Mouse (Mus musculus) embryonic stem cell, embryonic (primary cell): ENCODE data around the gene Szrd1.

ENCODE experiments used
- CTCF ChIA-PET, 4 experiments: fragments of 300-600 bp in 2 of 4; fragments of 350-600 bp in 2 of 4; sonication (Branson Sonifier 250); formaldehyde crosslinking; loops; one replicate each; lab custom pipeline; 2022; ENCODE audit warnings: inconsistent platforms in 2 of 4; lab: Charles Lee
- POLR2A ChIA-PET, 4 experiments: fragments of 300-600 bp in 2 of 4; fragments of 350-600 bp in 2 of 4; sonication (Branson Sonifier 250); formaldehyde crosslinking; loops; one replicate each; lab custom pipeline; 2022; ENCODE audit warnings: antibody characterized with exemption in 4 of 4, inconsistent platforms in 1 of 4; lab: Charles Lee

The Szrd1 gene

GRCm38 (mm10) chr4:141139116-141139970 is at the start of gene Szrd1:
TSS of gene Szrd1 (minus strand) at chr4:141139775.
- CTCF ChIA-PET: interaction anchor here in 3 of 4 experiments (0.6 to 1.9 kb wide), 8 partner anchors 9 to 243 kb away, joined by 3 to 7 read pairs (median 3); partner anchors contain the start of gene Fbxo42 (in 1 of the 3)

GRCm38 (mm10) chr4:141186923-141187836 is 47.6 kb upstream of the Szrd1 start:
- ChIA-PET CTCF (interaction anchor here in 2 of 4 experiments (0.5 to 2.0 kb wide), 3 partner anchors 19 to 124 kb away, joined by 3 to 9 read pairs (median 4); no protein-coding TSS in a partner anchor), POLR2A (interaction anchor here in 3 of 4 experiments (0.5 to 1.8 kb wide), 10 partner anchors 10 to 104 kb away, joined by 3 to 7 read pairs (median 4); partner anchors contain the start of gene Fbxo42 (in 1 of the 3))

More at GRCm38 (mm10) chr4:141139116-141139970, at the start of gene Szrd1:
- POLR2A ChIA-PET: interaction anchor here (0.5 to 14.7 kb wide), 36 partner anchors 8 to 654 kb away, joined by 3 to 160 read pairs (median 3); partner anchors contain the start of genes Fbxo42 (in 3 of the 4), Casp9 (in 1 of the 4) and Fam131c (in 1 of the 4)

GRCm38 (mm10) chr4:141184426-141184825 is 44.9 kb upstream of the Szrd1 start:
- ChIA-PET POLR2A (no interaction called here), CTCF (no interaction called here)

GRCm38 (mm10) chr4:141183932-141184331 is 44.4 kb upstream of the Szrd1 start:
- POLR2A ChIA-PET: interaction anchor here in 2 of 4 experiments (0.6 to 1.3 kb wide), 2 partner anchors 18 to 99 kb away, joined by 3 read pairs; no protein-coding TSS in a partner anchor

GRCm38 (mm10) chr4:141181981-141182380 is 42.4 kb upstream of the Szrd1 start:
- ChIA-PET CTCF (interaction anchor here in 1 of 4 experiments (1.1 kb wide), 1 partner anchor 15 kb away, joined by 5 read pairs; no protein-coding TSS in a partner anchor), POLR2A (interaction anchor here in 1 of 4 experiments (1.5 to 3.8 kb wide), 2 partner anchors 15 kb away, joined by 3 to 18 read pairs; no protein-coding TSS in a partner anchor)

More at GRCm38 (mm10) chr4:141183932-141184331, 44.4 kb upstream of the Szrd1 start:
- CTCF ChIA-PET: interaction anchor here in 1 of 4 experiments (0.6 kb wide), 1 partner anchor 14 kb away, joined by 5 read pairs; no protein-coding TSS in a partner anchor

- CTCF ChIA-PET: interaction anchor here in 2 of 4 experiments (1.1 to 1.6 kb wide), 2 partner anchors 13 to 14 kb away, joined by 5 read pairs; no protein-coding TSS in a partner anchor
- POLR2A ChIA-PET: interaction anchor here in 2 of 4 experiments (0.6 to 3.8 kb wide), 8 partner anchors 10 to 138 kb away, joined by 3 to 18 read pairs (median 3); no protein-coding TSS in a partner anchor
These were observed 41.3 kb upstream of the Szrd1 start for GRCm38 (mm10) chr4:141180831-141181230.

- POLR2A ChIA-PET: interaction anchor here in 2 of 4 experiments (1.1 to 3.8 kb wide), 5 partner anchors 8 to 15 kb away, joined by 3 to 18 read pairs (median 4); no protein-coding TSS in a partner anchor
- CTCF ChIA-PET: interaction anchor here in 1 of 4 experiments (1.0 to 1.8 kb wide), 3 partner anchors 8 to 13 kb away, joined by 3 to 8 read pairs (median 5); no protein-coding TSS in a partner anchor
These were observed 38.9 kb upstream of the Szrd1 start for GRCm38 (mm10) chr4:141178500-141178899.

- CTCF ChIA-PET: interaction anchor here in 2 of 4 experiments (1.4 to 1.9 kb wide), 3 partner anchors 9 to 34 kb away, joined by 4 read pairs; no protein-coding TSS in a partner anchor
- POLR2A ChIA-PET: interaction anchor here in 3 of 4 experiments (0.5 to 2.2 kb wide), 5 partner anchors 9 to 86 kb away, joined by 3 to 13 read pairs (median 4); no protein-coding TSS in a partner anchor
These were observed 36.8 kb upstream of the Szrd1 start for GRCm38 (mm10) chr4:141176328-141176838.

GRCm38 (mm10) chr4:141175783-141176182 is 36.2 kb upstream of the Szrd1 start:
- ChIA-PET POLR2A (interaction anchor here in 2 of 4 experiments (0.5 to 2.2 kb wide), 4 partner anchors 9 to 87 kb away, joined by 3 to 13 read pairs (median 6); no protein-coding TSS in a partner anchor), CTCF (interaction anchor here in 2 of 4 experiments (1.4 to 1.7 kb wide), 2 partner anchors 8 to 9 kb away, joined by 4 read pairs; no protein-coding TSS in a partner anchor)

- CTCF ChIA-PET: interaction anchor here in 1 of 4 experiments (1.1 kb wide), 1 partner anchor 22 kb away, joined by 3 read pairs; no protein-coding TSS in a partner anchor
- POLR2A ChIA-PET: interaction anchor here in 2 of 4 experiments (0.6 to 1.5 kb wide), 4 partner anchors 10 to 815 kb away, joined by 3 to 4 read pairs (median 3); no protein-coding TSS in a partner anchor
These were observed 32.5 kb upstream of the Szrd1 start for GRCm38 (mm10) chr4:141172121-141172520.

GRCm38 (mm10) chr4:141167156-141167555 is 27.6 kb upstream of the Szrd1 start:
- CTCF ChIA-PET: interaction anchor here (0.5 to 5.9 kb wide), 53 partner anchors 8 to 1807 kb away, joined by 3 to 46 read pairs (median 4); partner anchors contain the start of genes Fbxo42 (in 2 of the 4), Necap2 (in 1 of the 4) and Srarp (in 1 of the 4)
- POLR2A ChIA-PET: interaction anchor here in 3 of 4 experiments (0.5 to 12.0 kb wide), 47 partner anchors 9 to 1244 kb away, joined by 3 to 160 read pairs (median 4); partner anchors contain the start of genes Szrd1 (in 2 of the 3) and Fbxo42 (in 1 of the 3)

GRCm38 (mm10) chr4:141165744-141166292 is 26.2 kb upstream of the Szrd1 start:
- CTCF ChIA-PET: interaction anchor here (0.6 to 5.9 kb wide), 25 partner anchors 9 to 400 kb away, joined by 3 to 46 read pairs (median 4); partner anchors contain the start of gene Fbxo42 (in 4 of the 4)

GRCm38 (mm10) chr4:141163729-141164128 is 24.2 kb upstream of the Szrd1 start:
- ChIA-PET CTCF (interaction anchor here in 3 of 4 experiments (0.5 to 5.9 kb wide), 8 partner anchors 13 to 294 kb away, joined by 3 to 46 read pairs (median 6); partner anchors contain the start of gene Fbxo42 (in 1 of the 3)), POLR2A (interaction anchor here in 3 of 4 experiments (0.5 to 12.0 kb wide), 13 partner anchors 15 to 351 kb away, joined by 3 to 160 read pairs (median 3); partner anchors contain the start of genes Fbxo42 (in 2 of the 3) and Szrd1 (in 1 of the 3))

More at GRCm38 (mm10) chr4:141165744-141166292, 26.2 kb upstream of the Szrd1 start:
- POLR2A ChIA-PET: interaction anchor here (0.6 to 12.0 kb wide), 55 partner anchors 9 to 665 kb away, joined by 3 to 160 read pairs (median 4); partner anchors contain the start of genes Fbxo42 (in 3 of the 4), Rsg1 (in 2 of the 4), Casp9 (in 1 of the 4) and Epha2 (in 1 of the 4)

- POLR2A ChIA-PET: interaction anchor here in 2 of 4 experiments (1.1 to 12.0 kb wide), 6 partner anchors 10 to 264 kb away, joined by 3 to 160 read pairs (median 3); partner anchors contain the start of genes Fbxo42 (in 2 of the 2) and Szrd1 (in 1 of the 2)
These were observed 22.2 kb upstream of the Szrd1 start for GRCm38 (mm10) chr4:141161699-141162208.

GRCm38 (mm10) chr4:141160193-141160592 is 20.6 kb upstream of the Szrd1 start:
- ChIA-PET CTCF (interaction anchor here in 1 of 4 experiments (0.6 to 1.8 kb wide), 5 partner anchors 7 to 227 kb away, joined by 3 to 6 read pairs (median 3); no protein-coding TSS in a partner anchor), POLR2A (interaction anchor here (0.5 to 12.0 kb wide), 10 partner anchors 8 to 150 kb away, joined by 3 to 160 read pairs (median 3); partner anchors contain the start of genes Fbxo42 (in 1 of the 4) and Szrd1 (in 1 of the 4))

More at GRCm38 (mm10) chr4:141161699-141162208, 22.2 kb upstream of the Szrd1 start:
- CTCF ChIA-PET: interaction anchor here in 2 of 4 experiments (0.9 to 3.2 kb wide), 2 partner anchors 20 to 44 kb away, joined by 5 to 12 read pairs; no protein-coding TSS in a partner anchor
